ENCODE assay signal across 33 mouse cellular contexts in the genomic region with DNA sequence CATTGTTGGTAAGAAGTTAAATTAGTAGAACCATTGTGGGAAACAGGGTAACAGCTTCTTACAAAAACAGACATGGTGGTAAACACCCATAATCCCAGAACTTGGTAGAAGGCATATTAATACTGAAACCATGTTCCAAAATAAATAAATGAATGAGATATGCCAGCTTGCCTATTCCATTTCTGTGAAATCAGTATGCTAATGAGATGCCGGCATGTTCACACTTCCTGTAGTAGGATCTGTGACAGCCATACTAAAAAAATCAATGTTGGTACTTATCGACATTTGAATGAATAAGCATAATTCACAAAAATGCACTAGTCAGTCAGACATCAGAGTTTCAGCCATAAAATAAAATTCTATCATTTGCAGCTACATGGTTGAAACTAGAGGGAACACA.
DNase-seq lines count a peak whose midpoint lies in the region; ATAC-seq lines count a peak whose summit lies in the region.
"Had no signal": no experiment of that assay in that cellular context is flagged by ENCODE, and none has a peak within 500 bp of the region (broad histone marks: within the 10 kb centered on the region; RNA-seq: fewer than 3 reads in every experiment).

No protein-coding gene starts in this region.

- H3K4me3 ChIP-seq in forebrain, embryonic 14.5 days (ENCODE audit: low read depth, low read length), result no peak overlapping the region
- no peak overlapping the region for H3K4me3 ChIP-seq in forebrain, embryonic 10.5 days
- no peak overlapping the region for H3K4me3 ChIP-seq in forebrain, embryonic 16.5 days (replicated peaks; ENCODE audit: low read length)
- no peak overlapping the region for H3K4me3 ChIP-seq in intestine, embryonic 15.5 days (replicated peaks)
- no peak overlapping the region for H3K4me3 ChIP-seq in heart, embryonic 10.5 days
- H3K4me3 ChIP-seq: embryonic facial prominence, embryonic 10.5 days; embryonic facial prominence, embryonic 13.5 days; erythroblast, embryonic 14.5 days; heart, embryonic 12.5 days; heart, embryonic 15.5 days; hindbrain, embryonic 10.5 days; hindbrain, embryonic 13.5 days had no signal

- peak; percentile 85; the same call in 1 of the 2 replicates for ATAC-seq in forebrain, embryonic 14.5 days
- peak; percentile 93 for ATAC-seq in forebrain, embryonic 16.5 days
- ATAC-seq in intestine, embryonic 15.5 days, result no peak
- ATAC-seq: hindbrain, embryonic 16.5 days; intestine, embryonic 16.5 days; Patski had no signal

- no peak overlapping the region for H3K4me2 ChIP-seq in forebrain, embryonic 14.5 days (ENCODE audit: low read length)
- H3K4me2 ChIP-seq in forebrain, embryonic 16.5 days (ENCODE audit: low read length), result no peak overlapping the region
- no peak overlapping the region for H3K4me2 ChIP-seq in intestine, embryonic 15.5 days (replicated peaks)
- H3K4me2 ChIP-seq: embryonic facial prominence, embryonic 13.5 days; heart, embryonic 12.5 days; heart, embryonic 15.5 days; hindbrain, embryonic 13.5 days had no signal

- H3K27me3 ChIP-seq in forebrain, embryonic 14.5 days (replicated peaks; ENCODE audit: control insufficient read depth, insufficient read depth, low read length), result no peaks in the 10 kb centered on the region
- H3K27me3 ChIP-seq in forebrain, embryonic 10.5 days (ENCODE audit: poor library complexity, severe bottlenecking), result no peaks in the 10 kb centered on the region
- H3K27me3 ChIP-seq in forebrain, embryonic 16.5 days (replicated peaks; ENCODE audit: control insufficient read depth, insufficient read depth, low read length), result no peaks in the 10 kb centered on the region
- H3K27me3 ChIP-seq in intestine, embryonic 15.5 days (replicated peaks), result no peaks in the 10 kb centered on the region
- H3K27me3 ChIP-seq in heart, embryonic 10.5 days (ENCODE audit: insufficient read depth, poor library complexity, severe bottlenecking), result no peaks in the 10 kb centered on the region
- H3K27me3 ChIP-seq: CH12.LX; embryonic facial prominence, embryonic 13.5 days; heart, embryonic 12.5 days; heart, embryonic 15.5 days; hindbrain, embryonic 13.5 days; Patski had no signal

- WGBS in forebrain, embryonic 14.5 days, result 60% methylated on average over 2 of the region's 2 CpGs
- 87% methylated on average over 2 of the region's 2 CpGs for WGBS in forebrain, embryonic 10.5 days
- 52% methylated on average over 2 of the region's 2 CpGs for WGBS in forebrain, embryonic 16.5 days
- WGBS in intestine, embryonic 15.5 days, result 92% methylated on average over 2 of the region's 2 CpGs
- WGBS in heart, embryonic 10.5 days, result 84% methylated on average over 2 of the region's 2 CpGs

- peak; percentile 71 for DNase-seq in forebrain, embryonic 14.5 days (ENCODE audit: low spot score)
- no peak for DNase-seq in forebrain, embryonic 10.5 days (ENCODE audit: extremely low spot score, low spot score)
- DNase-seq in layer of hippocampus, adult 9-11 months, result peak; percentile 19
- no peak for DNase-seq in layer of hippocampus, postnatal 36 days
- DNase-seq in heart, embryonic 10.5 days (ENCODE audit: low spot score), result no peak
- DNase-seq: adrenal gland, adult 2 months; adrenal gland, postnatal 14 days; B cell, adult 2 months; cerebellum, adult 11 months; cerebellum, adult 2 months; cerebellum, adult 9-11 months; cerebellum, postnatal 36 days; embryo, embryonic 11 days; gastrocnemius, postnatal 10 days; heart, adult 11 months; heart, postnatal 10 days; heart, postnatal 36 days; kidney, adult 18-20 months; kidney, adult 9 months had no signal

- H3K9me3 ChIP-seq in forebrain, embryonic 14.5 days (replicated peaks; ENCODE audit: control insufficient read depth, low read length), result no peaks in the 10 kb centered on the region
- H3K9me3 ChIP-seq in forebrain, embryonic 10.5 days, result no peaks in the 10 kb centered on the region
- no peaks in the 10 kb centered on the region for H3K9me3 ChIP-seq in forebrain, embryonic 16.5 days (ENCODE audit: control insufficient read depth, low read length)
- no peaks in the 10 kb centered on the region for H3K9me3 ChIP-seq in intestine, embryonic 15.5 days
- H3K9me3 ChIP-seq in heart, embryonic 10.5 days, result no peaks in the 10 kb centered on the region
- H3K9me3 ChIP-seq: embryonic facial prominence, embryonic 10.5 days; embryonic facial prominence, embryonic 13.5 days; G1E; heart, embryonic 12.5 days; heart, embryonic 15.5 days; hindbrain, embryonic 10.5 days; hindbrain, embryonic 13.5 days had no signal

- H3K36me3 ChIP-seq in forebrain, embryonic 14.5 days (ENCODE audit: control insufficient read depth, insufficient read depth, low read length), result no peaks in the 10 kb centered on the region
- no peaks in the 10 kb centered on the region for H3K36me3 ChIP-seq in forebrain, embryonic 10.5 days (replicated peaks)
- H3K36me3 ChIP-seq in forebrain, embryonic 16.5 days (ENCODE audit: control insufficient read depth, insufficient read depth), result no peaks in the 10 kb centered on the region
- no peaks in the 10 kb centered on the region for H3K36me3 ChIP-seq in intestine, embryonic 15.5 days
- H3K36me3 ChIP-seq in heart, embryonic 10.5 days, result no peaks in the 10 kb centered on the region
- H3K36me3 ChIP-seq: embryonic facial prominence, embryonic 10.5 days; embryonic facial prominence, embryonic 13.5 days; G1E; heart, embryonic 12.5 days; heart, embryonic 15.5 days; hindbrain, embryonic 10.5 days; hindbrain, embryonic 13.5 days had no signal

- H3K27ac ChIP-seq in forebrain, embryonic 14.5 days (ENCODE audit: low read depth, low read length), result no peak overlapping the region
- H3K27ac ChIP-seq in forebrain, embryonic 10.5 days, result no peak overlapping the region
- H3K27ac ChIP-seq in forebrain, embryonic 16.5 days (ENCODE audit: low read length), result no peak overlapping the region
- H3K27ac ChIP-seq in intestine, embryonic 15.5 days, result no peak overlapping the region
- H3K27ac ChIP-seq in heart, embryonic 10.5 days, result no peak overlapping the region
- H3K27ac ChIP-seq: embryonic facial prominence, embryonic 10.5 days; embryonic facial prominence, embryonic 13.5 days; heart, embryonic 15.5 days; hindbrain, embryonic 10.5 days; hindbrain, embryonic 13.5 days had no signal

- H3K4me1 ChIP-seq in forebrain, embryonic 14.5 days (ENCODE audit: control insufficient read depth, insufficient read depth, low read length), result 0 out of 2 replicates have a peak, but pooled peaks cover under 1% of the 10 kb centered on the region
- H3K4me1 ChIP-seq in forebrain, embryonic 10.5 days, result no peaks in the 10 kb centered on the region
- H3K4me1 ChIP-seq in forebrain, embryonic 16.5 days (replicated peaks; ENCODE audit: control insufficient read depth, insufficient read depth, low read length), result peaks cover 4% of the 10 kb centered on the region; the same call in 1 of the 2 replicates
- no peaks in the 10 kb centered on the region for H3K4me1 ChIP-seq in intestine, embryonic 15.5 days (replicated peaks)
- no peaks in the 10 kb centered on the region for H3K4me1 ChIP-seq in heart, embryonic 10.5 days
- H3K4me1 ChIP-seq: embryonic facial prominence, embryonic 10.5 days; heart, embryonic 12.5 days; heart, embryonic 15.5 days; hindbrain, embryonic 10.5 days; hindbrain, embryonic 13.5 days had no signal

- no peak overlapping the region for H3K9ac ChIP-seq in forebrain, embryonic 14.5 days (ENCODE audit: low read length)
- no peak overlapping the region for H3K9ac ChIP-seq in forebrain, embryonic 16.5 days (replicated peaks; ENCODE audit: low read depth, low read length)
- no peak overlapping the region for H3K9ac ChIP-seq in intestine, embryonic 15.5 days
- H3K9ac ChIP-seq: embryonic facial prominence, embryonic 13.5 days; heart, embryonic 12.5 days; heart, embryonic 15.5 days; hindbrain, embryonic 13.5 days had no signal

Comparison
In these comparisons a context has a peak if more than half of its experiments do, and no peak if none do; other contexts are left out.
1. DNase-seq: peak in forebrain, embryonic 14.5 days (single experiment) and layer of hippocampus, adult 9-11 months (single experiment); none in forebrain, embryonic 10.5 days (single experiment), layer of hippocampus, postnatal 36 days (0 of 2) and heart, embryonic 10.5 days (single experiment).